In genomic region chr10:42177771-42178674, GRCm38 (mm10) we compare ENCODE assay signal across 13 mouse cellular contexts.
A peak's percentile ranks its signal among the peaks of the same experiment; 100 is the strongest.
DNase-seq lines count a peak whose midpoint lies in the region; ATAC-seq and TF ChIP-seq lines count a peak whose summit lies in the region.
"Had no signal": no experiment of that assay in that cellular context is flagged by ENCODE, and none has a peak within 500 bp of the region (broad histone marks: within the 10 kb centered on the region; RNA-seq: fewer than 3 reads in every experiment).

No protein-coding gene starts in this region.

- H3K9ac ChIP-seq in lung, postnatal 0 days (replicated peaks; ENCODE audit: low read depth) = no peak overlapping the region
- H3K9ac ChIP-seq: embryonic facial prominence, embryonic 12.5 days had no signal

- no peak for TF ChIP-seq CTCF in lung, postnatal 0 days (IDR thresholded peaks at IDR 0.05)

- peak overlapping the region; percentile 26; the same call in 1 of the 2 replicates for H3K27ac ChIP-seq in lung, postnatal 0 days (ENCODE audit: low read length)
- H3K27ac ChIP-seq: embryonic facial prominence, embryonic 12.5 days; macrophage had no signal

- H3K36me3 ChIP-seq in lung, postnatal 0 days (ENCODE audit: insufficient read depth, low read length) = no peaks in the 10 kb centered on the region
- H3K36me3 ChIP-seq: embryonic facial prominence, embryonic 12.5 days had no signal

- no peak overlapping the region for H3K4me3 ChIP-seq in lung, postnatal 0 days (ENCODE audit: low read depth, low read length)
- H3K4me3 ChIP-seq: embryonic facial prominence, embryonic 12.5 days had no signal

- no peaks in the 10 kb centered on the region for H3K4me1 ChIP-seq in lung, postnatal 0 days (ENCODE audit: insufficient read depth, low read depth, low read length)

- no peaks in the 10 kb centered on the region for H3K9me3 ChIP-seq in lung, postnatal 0 days (ENCODE audit: low read length)
- H3K9me3 ChIP-seq: embryonic facial prominence, embryonic 12.5 days had no signal

- 0 out of 2 replicates have a peak, but pooled peaks have one; percentile 11 for TF ChIP-seq EP300 in lung, postnatal 0 days (IDR thresholded peaks at IDR 0.05)

- H3K27me3 ChIP-seq in lung, postnatal 0 days (replicated peaks; ENCODE audit: insufficient read depth, low read length) = no peaks in the 10 kb centered on the region
- H3K27me3 ChIP-seq: embryonic facial prominence, embryonic 12.5 days had no signal

- 61% methylated on average over 16 of the region's 16 CpGs for WGBS in lung, postnatal 0 days

- ATAC-seq in lung, postnatal 0 days = peak; percentile 43
- no peak for ATAC-seq in activated CD4-positive, CD25-positive, alpha-beta regulatory T cell, adult 4 months

- peak; percentile 26 for DNase-seq in cerebellum, adult 9-11 months
- DNase-seq in cerebellum, postnatal 14 days = no peak
- DNase-seq in urinary bladder, adult 2 months (ENCODE audit: low spot score) = peak; percentile 52
- DNase-seq in urinary bladder, postnatal 4 days (ENCODE audit: low spot score in 2 of 2) = no peak
- peak; percentile 64 for DNase-seq in lung, postnatal 0 days (ENCODE audit: low spot score)
- peak; percentile 72 to 76 for DNase-seq in urinary bladder, postnatal 36 days (ENCODE audit: low spot score in 2 of 2)
- no peak for DNase-seq in embryo, embryonic 10 days (ENCODE audit: low spot score)
- DNase-seq: kidney, postnatal 10 days; midbrain, embryonic 14.5 days had no signal

- no peak overlapping the region for H3K4me2 ChIP-seq in lung, postnatal 0 days (replicated peaks; ENCODE audit: low read depth, low read length)
- H3K4me2 ChIP-seq: embryonic facial prominence, embryonic 12.5 days; heart, embryonic 11.5 days had no signal

Comparison
In these comparisons a context has a peak if more than half of its experiments do, and no peak if none do; other contexts are left out.
1. DNase-seq: peak in cerebellum, adult 9-11 months (single experiment), urinary bladder, adult 2 months (single experiment), lung, postnatal 0 days (single experiment) and urinary bladder, postnatal 36 days (2 of 2); none in cerebellum, postnatal 14 days (0 of 2), urinary bladder, postnatal 4 days (0 of 2) and embryo, embryonic 10 days (single experiment).